Mouse (Mus musculus) kidney, embryonic 14.5 days (tissue): Measurements from ENCODE around the gene Trpv1. TPM values are rescaled to one million over a fixed set of nuclear protein-coding genes. Genes with fewer than 3 reads are reported as not detected.

Source experiments
- ATAC-seq: fragments of 200-750 bp; cut with Nextera tagmentation; 2 replicates; pipeline ENCODE4 v1.8.0; 2017; ENCODE audit warnings: moderate number of reproducible peaks, mild to moderate bottlenecking, moderate TSS enrichment, moderate library complexity; ENCODE audit not compliant: low FRiP score, low TSS enrichment
- H3K27ac ChIP-seq: fragments of 300-500 bp; sonication (generic); 2 replicates; pipeline ENCODE4 v1.5.1; 2014; ENCODE audit warnings: low read depth, mild to moderate bottlenecking, low read length, moderate library complexity, mixed read lengths
- H3K27me3 ChIP-seq: fragments of 300-500 bp; sonication (generic); 2 replicates; pipeline ENCODE4 v1.6.1; 2014; ENCODE audit warnings: mild to moderate bottlenecking, low read length; ENCODE audit not compliant: control insufficient read depth, insufficient read depth
- H3K36me3 ChIP-seq: fragments of 300-500 bp; sonication (generic); 2 replicates; pipeline ENCODE4 v1.6.1; 2014; ENCODE audit warnings: low read length, mixed read lengths; ENCODE audit not compliant: control insufficient read depth, insufficient read depth
- H3K4me1 ChIP-seq: fragments of 300-500 bp; sonication (generic); 2 replicates; pipeline ENCODE4 v1.6.1; 2014; ENCODE audit warnings: low read length, mixed read lengths; ENCODE audit not compliant: control insufficient read depth, insufficient read depth
- H3K4me2 ChIP-seq: fragments of 300-500 bp; sonication (generic); replicated peaks from 2 replicates; pipeline ENCODE4 v1.6.1; 2014; ENCODE audit warnings: low read depth, mild to moderate bottlenecking, low read length
- H3K4me3 ChIP-seq: fragments of 300-500 bp; sonication (generic); 2 replicates; pipeline ENCODE4 v1.5.1; 2014; ENCODE audit warnings: mild to moderate bottlenecking, low read length
- H3K9ac ChIP-seq: fragments of 300-500 bp; sonication (generic); 2 replicates; pipeline ENCODE4 v1.6.1; 2014; ENCODE audit warnings: low read depth, mild to moderate bottlenecking, low read length, moderate library complexity
- H3K9me3 ChIP-seq: fragments of 300-500 bp; sonication (generic); 2 replicates; pipeline ENCODE4 v1.6.1; 2016; ENCODE audit warnings: low read length; ENCODE audit not compliant: control insufficient read depth
- WGBS: fragments of 180-500 bp; shearing (Covaris S2); extraction: QIAGEN DNeasy Blood & Tissue Kit; methylation state at CpG from one replicate; pipeline ENCODE4 v1.1.7; 2014; 5-methylcytosine and 5-hydroxymethylcytosine counted together
- polyA plus RNA-seq: library from polyadenylated mRNA; unstranded; fragments of >200 nt; fragmentation: Nextera tagmentation; extraction: Ambion mirVana; gene quantifications from 2 replicates; pipeline ENCODE4 v1.2.1, GENCODE M21; 2014

Gene Trpv1
- polyA plus RNA-seq, 1 experiment from 2014 or later, result not detected

DNA sequence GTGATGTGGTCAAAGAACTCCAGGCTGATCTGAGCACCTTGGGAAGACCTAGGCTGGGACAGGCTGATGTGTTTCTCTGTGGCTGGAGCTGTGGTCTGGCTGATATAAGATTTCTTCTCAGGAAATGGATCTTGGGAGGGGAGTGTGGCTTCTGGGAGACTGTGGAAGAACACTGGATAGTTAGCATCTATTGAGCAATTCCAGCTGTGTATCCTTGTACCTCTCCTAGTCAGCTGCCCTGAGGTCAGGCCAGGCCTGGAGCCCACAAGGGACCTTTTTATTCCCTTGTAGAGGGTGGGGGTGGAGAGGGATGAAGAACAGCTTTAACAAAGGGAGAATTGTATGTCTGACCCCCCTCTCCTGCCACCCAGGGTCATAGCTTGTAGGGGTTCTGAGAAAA lies 50.3 kb downstream of the Trpv1 start:
- no peak overlapping the region for H3K27ac ChIP-seq
- no peak overlapping the region for H3K4me3 ChIP-seq
- no peaks in the 10 kb centered on the region for H3K27me3 ChIP-seq

DNA sequence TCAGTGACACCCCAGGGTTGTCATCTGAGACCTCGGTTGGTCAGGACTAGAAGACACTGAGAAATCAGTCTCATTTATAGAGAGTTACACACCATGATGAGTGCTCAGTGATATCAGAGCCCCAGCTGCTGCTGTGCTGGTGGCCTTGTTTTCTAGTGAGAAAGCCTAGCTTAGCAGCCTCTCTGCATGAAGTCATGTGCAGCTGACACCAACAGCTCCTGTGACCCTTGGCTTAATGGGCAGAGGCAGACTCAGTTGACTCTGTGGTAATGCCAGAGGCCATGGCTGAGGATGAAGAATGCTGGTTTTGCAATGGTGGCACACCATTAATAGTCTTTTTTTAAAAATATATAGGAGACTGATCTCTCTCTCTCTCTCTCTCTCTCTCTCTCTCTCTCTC lies 55.5 kb downstream of the Trpv1 start:
- ATAC-seq, result no peak
- H3K4me1 ChIP-seq, result no peaks in the 10 kb centered on the region
- no peak overlapping the region for H3K4me3 ChIP-seq
- H3K36me3 ChIP-seq, result no peaks in the 10 kb centered on the region
- no peaks in the 10 kb centered on the region for H3K9me3 ChIP-seq
- no peaks in the 10 kb centered on the region for H3K27me3 ChIP-seq
- H3K9ac ChIP-seq, result no peak overlapping the region
- H3K4me2 ChIP-seq, result no peak overlapping the region
- 83% methylated on average over 1 of the region's 1 CpGs for WGBS
- H3K27ac ChIP-seq, result no peak overlapping the region

More for the DNA sequence above, 50.3 kb downstream of the Trpv1 start:
- Histone ChIP-seq H3K9ac (no peak overlapping the region), H3K4me2 (no peak overlapping the region), H3K4me1 (peaks cover 13% of the 10 kb centered on the region), H3K9me3 (no peaks in the 10 kb centered on the region), H3K36me3 (no peaks in the 10 kb centered on the region)
- ATAC-seq, result no peak

DNA sequence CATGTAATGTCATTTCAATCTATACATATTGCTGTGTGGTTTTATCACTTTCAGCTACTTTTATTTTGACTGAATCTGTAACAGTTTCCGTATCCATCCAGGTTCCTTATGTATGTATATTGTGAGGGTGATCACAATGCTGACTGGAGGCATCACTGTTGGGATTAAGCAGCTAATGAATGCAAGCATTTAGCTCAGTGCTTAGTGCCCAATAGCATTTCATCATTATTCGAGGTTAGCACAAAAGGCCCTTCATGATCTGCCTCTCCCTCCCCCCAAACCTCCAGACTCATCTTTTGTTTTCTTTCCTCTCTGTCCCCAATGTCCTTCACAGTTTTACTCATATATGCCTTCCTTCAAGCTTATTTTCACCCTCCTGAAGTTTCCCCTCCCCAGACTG lies 69.0 kb downstream of the Trpv1 start:
- Histone ChIP-seq H3K9me3 (no peaks in the 10 kb centered on the region), H3K4me1 (no peaks in the 10 kb centered on the region), H3K27me3 (no peaks in the 10 kb centered on the region), H3K9ac (no peak overlapping the region), H3K4me3 (no peak overlapping the region), H3K36me3 (no peaks in the 10 kb centered on the region), H3K4me2 (no peak overlapping the region), H3K27ac (no peak overlapping the region)
- ATAC-seq, result no peak
- WGBS, result 68% methylated on average over 2 of the region's 2 CpGs

Other genes starting within 250 kb of the Trpv1 start
- 0.61 and 0.76 TPM in 2 replicates for gene P2rx1, start 235.2 kb upstream of the Trpv1 start, polyA plus RNA-seq
- 2.2 and 2.8 TPM in 2 replicates for gene Camkk1, start 215.3 kb upstream of the Trpv1 start, polyA plus RNA-seq
- gene Ncbp3, start 186.5 kb upstream of the Trpv1 start, polyA plus RNA-seq, result 8.7 and 12.9 TPM in 2 replicates
- gene Itgae, start 143.7 kb upstream of the Trpv1 start, polyA plus RNA-seq, result 0.20 and 0.24 TPM in 2 replicates
- gene Haspin, start 96.0 kb upstream of the Trpv1 start, polyA plus RNA-seq, result 14.5 and 19.5 TPM in 2 replicates
- 0.34 TPM in 1 of 2 replicates, not detected in the other for gene P2rx5, start 73.9 kb upstream of the Trpv1 start, polyA plus RNA-seq
- 134 and 156 TPM in 2 replicates for gene Emc6, start 57.3 kb upstream of the Trpv1 start, polyA plus RNA-seq
- 195 and 209 TPM in 2 replicates for gene Tax1bp3, start 57.2 kb upstream of the Trpv1 start, polyA plus RNA-seq
- 15.3 and 19.5 TPM in 2 replicates for gene Ctns, start 35.2 kb upstream of the Trpv1 start, polyA plus RNA-seq
- 0.77 and 1.1 TPM in 2 replicates for gene Shpk, start 34.8 kb upstream of the Trpv1 start, polyA plus RNA-seq
- 0.14 and 0.15 TPM in 2 replicates for gene Trpv3, start 33.1 kb downstream of the Trpv1 start, polyA plus RNA-seq
- 4.5 and 6.3 TPM in 2 replicates for gene Aspa, start 95.3 kb downstream of the Trpv1 start, polyA plus RNA-seq
- not detected in 2 replicates for gene Gm49340, start 95.4 kb downstream of the Trpv1 start, polyA plus RNA-seq
- gene Spata22, start 95.4 kb downstream of the Trpv1 start, polyA plus RNA-seq, result 0.16 TPM in 1 of 2 replicates, not detected in the other
- gene Olfr20, start 116.5 kb downstream of the Trpv1 start, polyA plus RNA-seq, result not detected in 2 replicates
- not detected in 2 replicates for gene Olfr376, start 137.0 kb downstream of the Trpv1 start, polyA plus RNA-seq
- not detected in 2 replicates for gene Olfr1, start 165.3 kb downstream of the Trpv1 start, polyA plus RNA-seq
- not detected in 2 replicates for gene Olfr378, start 194.2 kb downstream of the Trpv1 start, polyA plus RNA-seq
- gene Olfr380, start 223.2 kb downstream of the Trpv1 start, polyA plus RNA-seq, result not detected in 2 replicates